Mouse (Mus musculus): ENCODE measurements around the gene Gna15. TPM values are rescaled to one million over a fixed set of nuclear protein-coding genes. Genes with fewer than 3 reads are reported as not detected.
A peak's percentile ranks its signal among the peaks of the same experiment; 100 is the strongest.

Gene Gna15
- 1.2 and 1.7 TPM in 2 replicates for polyA plus RNA-seq (2015; fragmentation: Nextera tagmentation; extraction: Ambion mirVana)

- Histone ChIP-seq H3K27ac (no peak within 1 kb of the TSS), H3K9ac (no peak within 1 kb of the TSS; the same call in 1 of the 2 replicates), H3K4me1 (replicated peaks) (no peaks in the 10 kb centered on the region), H3K4me2 (no peak within 1 kb of the TSS), H3K9me3 (no peaks in the 10 kb centered on the region), H3K36me3 (peaks cover 11% of the 10 kb centered on the region), H3K4me3 (no peak within 1 kb of the TSS), H3K27me3 (peaks cover 17% of the 10 kb centered on the region)
- WGBS = 33% methylated on average over 9 of the region's 9 CpGs
- ATAC-seq (ENCODE audit: low FRiP score) = no peak
Observed at GRCm38 (mm10) chr10:81524051-81524605, at the start of gene Gna15. TSS of gene Gna15 (minus strand) at chr10:81524225.

GRCm38 (mm10) chr10:81572975-81573374 is 49.0 kb upstream of the Gna15 start:
- 6% methylated on average over 9 of the region's 9 CpGs for WGBS
- Histone ChIP-seq H3K4me2 (no peak overlapping the region), H3K27me3 (peaks cover 67% of the 10 kb centered on the region), H3K36me3 (no peaks in the 10 kb centered on the region), H3K27ac (no peak overlapping the region), H3K9ac (peak overlapping the region; percentile 39; the same call in 1 of the 2 replicates), H3K4me1 (replicated peaks) (peaks cover 67% of the 10 kb centered on the region), H3K4me3 (no peak overlapping the region), H3K9me3 (no peaks in the 10 kb centered on the region)
- no peak for ATAC-seq (ENCODE audit: low FRiP score)

GRCm38 (mm10) chr10:81572133-81572671 is 48.2 kb upstream of the Gna15 start:
- Histone ChIP-seq H3K27ac (peak overlapping the region; percentile 64; the same call in 1 of the 2 replicates), H3K27me3 (peaks cover 66% of the 10 kb centered on the region), H3K9me3 (no peaks in the 10 kb centered on the region), H3K36me3 (0 out of 2 replicates have a peak, but pooled peaks cover under 1% of the 10 kb centered on the region), H3K9ac (peak overlapping the region; percentile 39; the same call in 1 of the 2 replicates), H3K4me2 (peak overlapping the region; percentile 50), H3K4me3 (peak overlapping the region; percentile 40; the same call in 1 of the 2 replicates), H3K4me1 (replicated peaks) (peaks cover 72% of the 10 kb centered on the region)
- ATAC-seq (ENCODE audit: low FRiP score) = no peak
- WGBS = 3% methylated on average over 9 of the region's 9 CpGs

- peak overlapping the region; percentile 72 for H3K4me2 ChIP-seq
- H3K4me1 ChIP-seq (replicated peaks) = peaks cover 72% of the 10 kb centered on the region
- H3K9ac ChIP-seq = no peak overlapping the region
- peaks cover 7% of the 10 kb centered on the region for H3K36me3 ChIP-seq
- WGBS = under 1% methylated on average over 18 of the region's 18 CpGs
- H3K27me3 ChIP-seq = peaks cover 66% of the 10 kb centered on the region
- peak overlapping the region; percentile 40 for H3K4me3 ChIP-seq
- ATAC-seq (ENCODE audit: low FRiP score) = peak; percentile 92
- H3K27ac ChIP-seq = peak overlapping the region; percentile 88
- no peaks in the 10 kb centered on the region for H3K9me3 ChIP-seq
Observed at GRCm38 (mm10) chr10:81571501-81571876, 47.5 kb upstream of the Gna15 start.

- no peak overlapping the region for H3K9ac ChIP-seq
- peak overlapping the region; percentile 40 for H3K4me3 ChIP-seq
- peaks cover 12% of the 10 kb centered on the region for H3K36me3 ChIP-seq
- no peaks in the 10 kb centered on the region for H3K9me3 ChIP-seq
- peak overlapping the region; percentile 88 for H3K27ac ChIP-seq
- H3K27me3 ChIP-seq = peaks cover 66% of the 10 kb centered on the region
- peaks cover 67% of the 10 kb centered on the region for H3K4me1 ChIP-seq (replicated peaks)
- H3K4me2 ChIP-seq = peak overlapping the region; percentile 72
- ATAC-seq (ENCODE audit: low FRiP score) = peak; percentile 57
- WGBS = under 1% methylated on average over 34 of the region's 34 CpGs
Observed at GRCm38 (mm10) chr10:81570831-81571500, 46.9 kb upstream of the Gna15 start.

- Histone ChIP-seq H3K4me1 (replicated peaks) (peaks cover 65% of the 10 kb centered on the region), H3K9me3 (no peaks in the 10 kb centered on the region), H3K27me3 (peaks cover 66% of the 10 kb centered on the region), H3K9ac (no peak overlapping the region), H3K36me3 (peaks cover 19% of the 10 kb centered on the region), H3K27ac (peak overlapping the region; percentile 88), H3K4me3 (peak overlapping the region; percentile 40), H3K4me2 (peak overlapping the region; percentile 72)
- ATAC-seq (ENCODE audit: low FRiP score) = peak; percentile 19
- under 1% methylated on average over 10 of the region's 11 CpGs for WGBS
Observed at GRCm38 (mm10) chr10:81570238-81570800, 46.3 kb upstream of the Gna15 start.

GRCm38 (mm10) chr10:81569507-81570237 is 45.6 kb upstream of the Gna15 start:
- Histone ChIP-seq H3K4me1 (replicated peaks) (peaks cover 65% of the 10 kb centered on the region), H3K9me3 (no peaks in the 10 kb centered on the region), H3K4me2 (no peak overlapping the region), H3K36me3 (peaks cover 25% of the 10 kb centered on the region), H3K9ac (no peak overlapping the region), H3K4me3 (no peak overlapping the region), H3K27me3 (peaks cover 69% of the 10 kb centered on the region), H3K27ac (peak overlapping the region; percentile 88)
- WGBS = 43% methylated on average over 9 of the region's 9 CpGs
- no peak for ATAC-seq (ENCODE audit: low FRiP score)

- no peaks in the 10 kb centered on the region for H3K9me3 ChIP-seq
- peaks cover 69% of the 10 kb centered on the region for H3K27me3 ChIP-seq
- peak overlapping the region; percentile 21 for H3K4me2 ChIP-seq
- no peak for ATAC-seq (ENCODE audit: low FRiP score)
- H3K4me1 ChIP-seq (replicated peaks) = peaks cover 72% of the 10 kb centered on the region
- peak overlapping the region; percentile 35; the same call in 1 of the 2 replicates for H3K9ac ChIP-seq
- peaks cover 33% of the 10 kb centered on the region for H3K36me3 ChIP-seq
- 10% methylated on average over 16 of the region's 16 CpGs for WGBS
- no peak overlapping the region for H3K4me3 ChIP-seq
- H3K27ac ChIP-seq = peak overlapping the region; percentile 77
Observed at GRCm38 (mm10) chr10:81568381-81569191, 44.6 kb upstream of the Gna15 start.

GRCm38 (mm10) chr10:81565257-81566228 is 41.5 kb upstream of the Gna15 start:
- no peak for ATAC-seq (ENCODE audit: low FRiP score)

GRCm38 (mm10) chr10:81564734-81565133 is 40.7 kb upstream of the Gna15 start:
- 0 out of 2 replicates have a peak overlapping the region, but pooled peaks have one; percentile 29 for H3K4me3 ChIP-seq
- no peak for ATAC-seq (ENCODE audit: low FRiP score)
- H3K4me1 ChIP-seq (replicated peaks) = peaks cover 76% of the 10 kb centered on the region
- H3K27ac ChIP-seq = no peak overlapping the region
- WGBS = 17% methylated on average over 10 of the region's 10 CpGs
- no peaks in the 10 kb centered on the region for H3K9me3 ChIP-seq
- H3K4me2 ChIP-seq = no peak overlapping the region
- peaks cover 58% of the 10 kb centered on the region for H3K27me3 ChIP-seq
- peaks cover 47% of the 10 kb centered on the region for H3K36me3 ChIP-seq
- H3K9ac ChIP-seq = peak overlapping the region; percentile 49; the same call in 1 of the 2 replicates

More at GRCm38 (mm10) chr10:81565257-81566228, 41.5 kb upstream of the Gna15 start:
- peaks cover 58% of the 10 kb centered on the region for H3K27me3 ChIP-seq
- H3K36me3 ChIP-seq = peaks cover 47% of the 10 kb centered on the region
- H3K4me2 ChIP-seq = no peak overlapping the region
- 32% methylated on average over 20 of the region's 20 CpGs for WGBS
- H3K9me3 ChIP-seq = no peaks in the 10 kb centered on the region
- no peak overlapping the region for H3K27ac ChIP-seq
- peaks cover 80% of the 10 kb centered on the region for H3K4me1 ChIP-seq (replicated peaks)
- H3K4me3 ChIP-seq = no peak overlapping the region
- H3K9ac ChIP-seq = no peak overlapping the region
